Mouse (Mus musculus) cerebellum, adult 9-11 months (tissue): Measurements from ENCODE around the gene Igfbpl1.

Experiments
- DNase-seq: peaks from one replicate; pipeline ENCODE4 v3.0.0; 2022

Igfbpl1 gene

DNA sequence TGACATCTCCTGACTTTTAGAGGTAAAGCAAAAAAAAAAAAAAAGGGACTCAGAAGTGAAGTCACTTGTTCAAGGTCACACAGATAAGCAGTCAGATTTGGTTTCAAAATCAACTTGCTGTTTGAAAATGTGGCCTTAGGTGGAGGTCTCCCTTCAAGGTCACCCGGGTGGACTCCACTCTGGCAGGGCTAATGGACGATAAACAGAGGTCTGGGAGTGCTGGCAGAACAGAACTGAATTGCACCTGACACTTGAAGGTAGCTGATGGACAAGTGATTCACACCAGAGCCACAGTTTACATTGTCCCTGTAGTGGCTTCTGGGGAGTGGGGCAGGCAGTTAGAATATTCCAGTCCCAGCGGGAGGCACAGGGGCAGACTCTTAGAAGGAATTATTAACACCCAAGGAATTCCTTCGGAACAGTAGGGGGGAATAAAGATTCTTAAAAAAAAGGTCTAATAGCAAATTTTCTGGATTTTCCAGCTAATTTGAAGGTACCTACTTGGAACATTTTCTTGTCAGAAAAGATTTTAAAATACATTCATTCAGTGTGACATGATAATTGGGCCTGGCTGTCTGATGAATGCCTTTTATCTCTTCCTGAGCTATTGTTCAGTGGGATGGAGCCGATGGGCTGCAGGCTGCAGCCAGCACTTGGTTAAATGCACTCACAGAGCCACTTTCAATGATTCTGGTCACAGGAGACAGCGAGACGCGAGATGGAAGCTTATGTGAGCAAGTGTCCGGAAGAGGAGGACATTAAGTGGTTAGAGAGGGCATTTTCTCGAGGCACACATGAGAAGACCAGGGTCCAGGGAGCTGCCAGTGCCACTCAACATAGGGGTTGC lies 56.7 kb downstream of the Igfbpl1 start:
- no peak for DNase-seq

DNA sequence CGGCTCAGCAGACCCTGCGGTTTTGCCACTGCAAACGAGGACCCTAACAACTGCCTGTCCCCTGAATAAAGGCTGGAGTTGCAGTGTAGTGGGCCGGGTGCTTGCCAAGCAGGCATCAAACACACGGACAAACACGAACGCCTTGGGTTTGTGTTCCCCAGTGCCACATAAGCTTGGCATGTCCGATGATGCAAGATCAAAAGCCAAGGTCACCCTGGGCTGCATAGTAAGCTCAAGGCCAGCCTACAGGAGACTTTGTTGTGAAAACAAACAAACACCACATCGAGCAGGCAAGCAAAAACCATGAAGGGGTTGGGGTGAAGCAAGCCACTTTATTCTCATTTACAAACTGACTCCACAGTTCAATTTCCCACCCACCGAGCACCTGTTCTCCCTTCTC lies 57.6 kb downstream of the Igfbpl1 start:
- no peak for DNase-seq

DNA sequence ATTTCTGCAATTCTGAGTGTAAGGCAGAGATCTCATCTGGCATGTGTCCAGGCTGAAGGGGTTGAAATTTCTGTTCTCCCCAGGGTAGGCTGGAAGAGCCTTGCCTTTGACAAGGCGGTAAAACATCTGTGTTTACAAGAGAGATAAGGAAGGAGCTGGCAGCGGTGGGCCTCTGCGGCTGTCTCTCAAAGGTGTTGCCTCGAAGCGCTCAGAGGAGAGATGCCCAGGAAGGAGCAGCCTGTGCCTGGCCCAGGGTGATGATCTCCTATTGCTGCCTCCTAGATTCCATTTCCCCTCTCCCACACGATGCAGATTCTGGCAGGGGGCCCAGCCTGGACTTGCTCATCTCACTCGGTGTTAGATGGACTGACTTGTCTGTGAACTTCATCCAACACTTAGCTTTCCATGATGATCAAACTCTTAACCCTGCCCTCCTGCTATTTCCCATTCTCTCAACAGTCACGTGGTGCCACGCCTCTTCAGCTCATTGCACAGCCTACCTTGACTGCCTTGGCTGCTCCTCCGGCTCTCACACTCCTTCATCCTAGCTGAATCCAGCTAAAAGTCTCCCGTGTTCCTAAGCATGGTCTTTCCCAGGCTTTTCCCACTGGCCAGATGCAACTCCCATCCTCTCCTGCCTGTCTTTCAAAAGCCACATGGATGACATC lies 58.7 kb downstream of the Igfbpl1 start:
- DNase-seq, result no peak

DNA sequence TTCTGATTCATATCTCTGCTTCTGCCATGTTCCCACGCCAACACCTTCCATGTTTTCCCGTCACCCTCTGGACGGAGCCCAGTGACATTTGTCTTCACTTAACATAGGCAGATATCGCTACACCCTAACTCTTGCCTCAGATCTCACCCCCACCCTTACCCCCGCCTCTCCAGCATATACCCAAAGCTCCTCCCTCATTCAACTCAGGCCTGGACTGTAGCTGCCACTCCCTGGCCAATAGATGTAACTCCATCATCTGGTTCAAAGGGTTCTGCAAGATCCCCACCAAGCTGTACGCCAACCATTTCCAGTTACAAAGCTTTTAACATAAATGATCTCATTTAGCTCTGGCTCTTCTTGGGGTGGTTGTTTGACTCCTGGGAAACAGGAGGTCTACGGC lies 59.9 kb downstream of the Igfbpl1 start:
- no peak for DNase-seq

DNA sequence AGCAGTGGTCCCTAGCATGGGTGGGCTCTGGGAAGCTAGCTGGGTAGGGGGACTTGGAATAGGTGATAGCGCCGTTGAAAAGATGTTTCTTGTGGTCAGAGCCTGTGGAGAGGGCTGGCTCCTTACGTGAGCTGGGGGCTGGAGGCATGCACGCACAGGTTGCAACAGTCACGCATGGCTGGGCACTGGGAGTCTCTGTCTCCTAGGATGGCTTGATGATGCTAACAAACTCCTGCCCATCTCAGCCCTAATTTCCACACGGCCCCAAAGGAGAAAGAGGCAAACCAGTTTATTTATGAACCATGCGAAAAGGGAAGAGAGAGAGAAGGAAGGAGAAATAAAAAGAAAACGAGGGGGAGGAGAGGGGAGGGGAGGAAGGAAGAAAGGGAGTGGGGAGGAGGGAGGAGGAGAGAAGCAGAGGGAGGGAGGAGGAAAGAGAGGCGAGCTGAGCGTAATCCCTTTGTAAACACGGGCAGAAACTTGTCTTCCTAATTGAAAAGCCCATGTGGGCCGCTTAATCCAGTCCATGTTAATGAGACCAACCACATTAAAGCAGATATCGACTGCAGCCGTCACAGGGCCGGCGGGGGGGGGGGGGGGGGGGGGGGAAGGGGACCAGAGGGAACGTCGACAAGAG lies 61.0 kb downstream of the Igfbpl1 start:
- DNase-seq, result no peak

DNA sequence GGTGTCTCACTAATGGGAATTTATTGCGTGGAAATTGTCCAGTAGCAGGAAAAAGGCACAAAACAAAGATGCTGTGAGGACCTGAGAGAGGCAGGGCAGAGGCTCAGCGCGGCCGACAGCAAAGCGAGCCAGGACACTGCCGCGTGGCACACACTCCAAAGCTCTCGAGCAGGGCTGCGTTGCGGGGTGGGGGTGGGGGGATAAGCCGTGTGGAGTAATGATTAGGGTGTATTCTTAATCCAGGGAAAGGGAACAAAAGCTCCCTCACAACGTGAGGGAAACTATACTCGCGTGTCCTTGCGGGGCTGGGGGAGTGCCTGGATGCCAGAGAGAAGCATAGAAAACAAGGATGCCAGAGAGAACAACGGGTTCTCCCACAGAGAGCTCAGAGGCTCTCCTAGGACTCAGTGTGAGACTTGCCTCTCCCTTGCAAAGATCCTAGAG lies 61.6 kb downstream of the Igfbpl1 start:
- DNase-seq, result no peak

DNA sequence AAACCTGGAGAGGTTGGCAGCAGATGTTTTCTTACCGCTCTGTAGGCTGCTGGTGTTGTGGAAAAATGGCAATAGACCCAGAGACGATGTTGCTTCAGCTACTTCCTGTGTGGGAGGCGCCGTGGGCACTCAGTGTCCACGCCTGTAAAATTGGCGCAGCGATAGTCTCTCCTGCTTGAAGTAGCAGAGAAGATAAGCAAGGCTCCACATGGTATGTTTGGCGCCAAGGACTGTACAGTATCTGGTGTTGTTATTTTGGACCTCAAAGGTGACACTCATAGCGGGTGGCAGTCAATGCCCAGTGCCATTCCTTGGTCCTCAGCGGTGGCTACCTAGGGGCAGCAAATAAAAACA lies 62.6 kb downstream of the Igfbpl1 start:
- DNase-seq, result no peak

DNA sequence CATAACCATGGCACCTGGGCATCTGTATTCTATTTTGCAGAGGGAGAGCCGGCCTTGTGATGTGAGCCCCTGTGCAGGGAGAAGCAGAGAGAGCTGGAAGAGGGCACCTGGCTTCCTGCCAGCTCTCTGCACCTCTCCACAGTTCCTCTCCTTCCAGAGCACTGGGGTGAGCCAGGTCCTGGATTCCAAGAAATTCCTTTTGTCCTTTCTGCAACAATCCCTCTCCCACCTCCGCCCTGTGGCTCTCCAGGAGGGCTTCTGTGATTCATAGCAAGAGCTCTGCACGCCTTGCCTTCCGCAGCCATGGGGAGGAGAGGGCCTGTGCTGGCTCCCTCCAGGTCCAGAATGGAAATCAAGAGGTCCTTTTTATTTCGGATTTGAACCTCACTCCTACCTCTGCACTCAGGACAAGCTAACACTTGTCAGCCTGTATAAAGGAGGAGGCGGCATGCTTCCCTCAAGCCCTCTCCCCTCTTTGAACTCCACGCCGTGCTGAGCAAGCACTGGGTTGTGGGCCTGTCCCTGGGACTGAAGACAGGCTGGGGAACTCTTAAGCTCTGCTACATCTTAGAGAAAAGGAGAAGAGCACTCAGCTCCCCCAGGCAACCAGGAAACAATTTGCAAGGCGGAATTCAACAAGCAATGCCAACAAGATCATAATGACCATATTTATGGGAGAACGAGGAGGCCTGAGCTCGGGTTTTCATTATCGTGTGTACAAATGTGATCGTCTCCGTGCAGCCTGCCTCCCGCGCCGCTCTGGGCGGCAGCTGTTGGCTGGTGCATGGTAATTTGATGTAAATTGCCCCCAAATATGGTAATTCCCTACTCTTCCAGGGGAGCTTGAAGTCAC lies 63.2 kb downstream of the Igfbpl1 start:
- no peak for DNase-seq

DNA sequence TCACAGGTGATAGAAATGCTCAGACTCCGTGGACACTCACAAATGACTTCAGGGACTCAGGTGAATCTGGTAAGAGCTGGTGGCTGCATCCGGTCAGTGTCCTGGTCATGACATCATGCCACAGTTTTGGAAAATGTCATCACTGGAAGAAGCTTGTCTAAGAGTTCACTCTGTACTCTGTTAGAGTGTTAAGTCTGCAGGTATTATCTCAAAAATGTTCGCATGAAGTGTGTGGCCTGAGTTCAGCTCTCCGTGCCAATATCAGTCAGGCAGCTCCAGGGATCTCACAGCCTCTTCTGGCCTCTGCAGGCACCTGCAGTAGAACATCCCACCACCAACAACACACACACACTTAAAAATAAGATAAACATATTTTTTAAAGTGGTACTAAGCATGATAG lies 64.1 kb downstream of the Igfbpl1 start:
- DNase-seq, result no peak
